Mouse (Mus musculus): ENCODE data around the gene Rgl1. TPM values are rescaled to one million over a fixed set of nuclear protein-coding genes. Genes with fewer than 3 reads are reported as not detected.

Rgl1 gene
- polyA plus RNA-seq, 1 experiment from 2014 or later: 51.2 TPM

DNA sequence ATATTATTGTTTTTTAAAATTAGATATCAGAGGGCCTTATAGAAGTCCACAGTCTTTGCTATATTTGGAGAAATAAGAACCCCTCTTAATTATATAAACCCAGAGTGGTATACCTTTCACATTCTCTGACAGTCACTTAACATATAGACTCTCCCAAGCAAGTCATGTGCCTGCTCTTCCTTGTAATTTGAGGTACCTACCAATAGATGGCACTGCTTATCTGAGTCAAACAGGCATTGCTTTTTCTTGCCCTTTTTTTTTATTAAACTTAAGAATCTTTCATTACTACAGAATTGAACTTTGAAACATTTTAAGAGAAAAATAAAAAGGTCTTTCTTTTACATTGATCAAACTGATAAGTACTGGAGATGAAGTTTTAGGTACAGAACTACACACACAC, 41.9 kb downstream of the Rgl1 start:
- H3K9me3 ChIP-seq: no peaks in the 10 kb centered on the region
- no peak overlapping the region for H3K27ac ChIP-seq
- H3K4me1 ChIP-seq: peaks cover 29% of the 10 kb centered on the region; the same call in 1 of the 2 replicates
- no peak overlapping the region for H3K4me3 ChIP-seq
- no peaks in the 10 kb centered on the region for H3K27me3 ChIP-seq (ENCODE audit: insufficient read depth, poor library complexity, severe bottlenecking)
- H3K36me3 ChIP-seq: no peaks in the 10 kb centered on the region
- no peak for DNase-seq (ENCODE audit: low spot score)

DNA sequence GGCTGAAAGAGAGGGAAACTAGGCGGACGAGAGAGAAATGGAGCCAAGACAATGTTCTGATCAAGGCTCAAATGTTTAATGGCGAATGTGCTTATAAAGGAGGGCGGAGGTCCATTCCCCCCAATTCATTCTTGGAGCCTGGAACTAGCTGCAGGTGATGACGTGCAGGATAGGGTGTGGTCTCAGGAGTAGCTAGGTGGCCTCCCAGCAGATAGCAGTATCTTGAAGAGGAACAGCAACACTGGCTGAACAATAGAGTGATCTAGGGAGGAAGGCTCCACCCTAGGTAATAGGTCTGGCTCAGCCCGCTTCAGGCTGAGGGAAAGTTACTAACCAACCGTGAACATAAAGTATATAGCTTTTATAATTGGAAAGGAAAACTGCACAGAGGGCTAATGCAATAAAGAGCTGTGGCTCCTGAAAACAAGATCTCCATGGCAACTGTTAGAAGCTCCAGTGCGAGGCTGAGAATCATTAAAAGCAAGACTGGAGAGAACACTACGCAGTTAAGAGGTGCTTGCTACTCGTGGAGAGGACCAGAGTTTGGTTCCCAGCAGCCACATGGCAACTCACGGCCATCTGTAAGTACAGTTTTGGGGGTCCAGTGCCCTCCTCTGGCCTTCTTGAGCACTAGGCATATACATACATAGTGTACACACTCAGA, 44.5 kb downstream of the Rgl1 start:
- Histone ChIP-seq H3K27ac (0 out of 2 replicates have a peak overlapping the region, but pooled peaks have one; percentile 10), H3K36me3 (no peaks in the 10 kb centered on the region), H3K4me3 (no peak overlapping the region), H3K9me3 (no peaks in the 10 kb centered on the region), H3K27me3 (ENCODE audit: insufficient read depth, poor library complexity, severe bottlenecking) (no peaks in the 10 kb centered on the region), H3K4me1 (peaks cover 46% of the 10 kb centered on the region)
- 80% methylated on average over 11 of the region's 11 CpGs for WGBS
- DNase-seq (ENCODE audit: low spot score): no peak

DNA sequence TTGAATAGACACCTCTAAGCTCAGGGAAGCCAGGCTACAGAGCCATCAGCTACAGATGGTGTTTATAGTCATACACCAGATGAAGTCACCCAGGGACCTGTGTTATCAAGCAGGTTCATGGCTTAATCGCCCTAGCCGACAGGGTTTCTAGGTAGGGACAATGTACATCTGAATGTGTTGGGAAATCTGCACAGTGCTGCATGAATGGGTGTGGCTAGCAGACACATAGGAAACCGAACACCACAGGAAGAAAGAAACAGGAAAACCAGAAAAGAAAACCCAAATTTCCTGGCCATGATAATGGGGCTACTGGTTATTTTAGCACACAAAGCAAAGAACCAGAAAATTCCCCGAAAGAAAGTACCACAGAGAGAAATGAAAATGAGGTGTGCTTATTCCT, 45.2 kb downstream of the Rgl1 start:
- Histone ChIP-seq H3K4me3 (no peak overlapping the region), H3K27me3 (ENCODE audit: insufficient read depth, poor library complexity, severe bottlenecking) (no peaks in the 10 kb centered on the region), H3K9me3 (no peaks in the 10 kb centered on the region), H3K27ac (0 out of 2 replicates have a peak overlapping the region, but pooled peaks have one; percentile 17), H3K4me1 (peaks cover 43% of the 10 kb centered on the region), H3K36me3 (no peaks in the 10 kb centered on the region)
- no peak for DNase-seq (ENCODE audit: low spot score)
- WGBS: 63% methylated on average over 4 of the region's 4 CpGs

DNA sequence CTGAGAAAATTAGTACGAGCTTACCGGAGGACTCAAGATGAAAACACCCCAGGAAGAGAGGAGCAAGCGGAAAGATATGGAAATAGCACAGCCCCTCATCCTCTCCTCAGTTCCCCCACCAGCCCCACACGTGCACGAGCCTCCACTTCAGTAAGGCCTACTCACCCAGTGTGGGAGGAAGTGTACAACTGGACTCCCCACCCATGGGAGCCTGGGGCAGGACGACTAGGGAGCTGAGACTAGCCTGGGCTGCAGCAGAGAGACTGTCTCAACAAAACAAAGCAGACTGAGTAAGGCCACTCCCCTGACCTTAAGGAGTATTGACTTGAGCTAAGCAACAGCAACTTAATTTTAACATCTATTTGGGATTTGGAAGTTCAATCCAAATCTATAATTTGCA, 48.0 kb downstream of the Rgl1 start:
- H3K4me1 ChIP-seq: peaks cover 35% of the 10 kb centered on the region
- no peak overlapping the region for H3K4me3 ChIP-seq
- 41% methylated on average over 6 of the region's 6 CpGs for WGBS
- H3K9me3 ChIP-seq: no peaks in the 10 kb centered on the region
- H3K27me3 ChIP-seq (ENCODE audit: insufficient read depth, poor library complexity, severe bottlenecking): no peaks in the 10 kb centered on the region
- DNase-seq (ENCODE audit: low spot score): no peak
- H3K36me3 ChIP-seq: no peaks in the 10 kb centered on the region
- peak overlapping the region; percentile 37; the same call in 1 of the 2 replicates for H3K27ac ChIP-seq

DNA sequence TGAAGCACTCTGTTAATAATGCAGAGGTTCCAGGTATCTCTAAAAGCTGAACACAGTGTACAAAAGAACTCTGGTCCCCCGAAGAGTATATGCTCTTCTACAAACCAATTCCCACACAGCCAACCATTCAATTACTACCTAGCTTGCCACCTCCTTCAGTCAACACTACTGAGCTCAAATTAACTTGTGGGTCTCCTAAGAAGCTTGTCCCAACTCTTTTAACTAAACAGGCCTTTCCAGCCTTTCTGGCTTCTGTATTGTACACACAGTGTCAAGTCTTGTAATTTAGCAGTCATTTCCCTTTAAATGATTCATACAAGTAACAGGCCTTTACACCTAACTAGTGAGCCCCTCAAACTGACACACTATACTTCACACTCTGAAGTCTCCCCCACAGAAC, 48.8 kb downstream of the Rgl1 start:
- Histone ChIP-seq H3K9me3 (no peaks in the 10 kb centered on the region), H3K27me3 (ENCODE audit: insufficient read depth, poor library complexity, severe bottlenecking) (no peaks in the 10 kb centered on the region), H3K4me3 (no peak overlapping the region), H3K36me3 (no peaks in the 10 kb centered on the region), H3K27ac (no peak overlapping the region), H3K4me1 (peaks cover 35% of the 10 kb centered on the region)
- DNase-seq (ENCODE audit: low spot score): no peak
- WGBS: 85% methylated on average over 1 of the region's 1 CpGs

DNA sequence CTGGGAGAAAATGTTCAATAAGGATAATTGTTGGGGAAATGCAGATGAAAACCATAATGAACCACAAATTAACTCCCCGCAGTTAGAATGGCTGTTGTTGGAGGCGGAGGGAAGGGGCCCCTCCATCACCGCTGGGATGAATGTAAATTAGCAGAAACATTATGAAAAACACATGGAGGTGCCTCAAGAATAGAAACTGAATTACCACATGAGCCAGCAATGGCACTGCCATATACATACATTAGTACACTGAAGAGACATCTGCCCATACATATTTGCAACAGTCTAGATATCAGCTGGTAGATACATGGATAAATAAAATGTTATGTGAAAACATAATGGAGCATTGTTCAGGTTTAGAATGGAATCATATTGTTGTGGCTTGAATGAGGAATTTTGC, 51.7 kb downstream of the Rgl1 start:
- 80% methylated on average over 3 of the region's 3 CpGs for WGBS
- Histone ChIP-seq H3K36me3 (no peaks in the 10 kb centered on the region), H3K4me3 (no peak overlapping the region), H3K4me1 (peaks cover 24% of the 10 kb centered on the region), H3K27me3 (ENCODE audit: insufficient read depth, poor library complexity, severe bottlenecking) (no peaks in the 10 kb centered on the region), H3K27ac (no peak overlapping the region), H3K9me3 (no peaks in the 10 kb centered on the region)
- no peak for DNase-seq (ENCODE audit: low spot score)

DNA sequence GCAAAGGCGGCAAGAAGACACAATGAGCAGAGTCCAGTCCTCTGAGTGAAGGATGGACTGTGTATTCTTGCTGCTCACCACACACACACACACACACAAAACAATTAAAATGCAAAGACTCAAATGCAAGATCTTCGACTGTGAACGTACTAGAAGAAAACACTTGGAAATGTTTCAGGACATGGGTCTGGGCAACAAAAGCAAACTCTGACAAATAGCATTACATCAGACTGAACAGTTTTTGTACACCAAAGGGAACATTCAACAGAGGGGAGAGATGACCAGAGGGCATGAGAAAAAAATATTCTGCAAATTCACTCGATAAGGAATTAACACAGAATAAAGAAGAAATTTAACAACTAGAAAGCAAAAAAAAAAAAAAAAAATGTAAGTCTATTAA, 52.2 kb downstream of the Rgl1 start:
- no peak overlapping the region for H3K27ac ChIP-seq
- no peaks in the 10 kb centered on the region for H3K36me3 ChIP-seq
- peaks cover 19% of the 10 kb centered on the region for H3K4me1 ChIP-seq
- no peaks in the 10 kb centered on the region for H3K9me3 ChIP-seq
- H3K27me3 ChIP-seq (ENCODE audit: insufficient read depth, poor library complexity, severe bottlenecking): no peaks in the 10 kb centered on the region
- 81% methylated on average over 4 of the region's 4 CpGs for WGBS
- H3K4me3 ChIP-seq: no peak overlapping the region
- DNase-seq (ENCODE audit: low spot score): no peak

DNA sequence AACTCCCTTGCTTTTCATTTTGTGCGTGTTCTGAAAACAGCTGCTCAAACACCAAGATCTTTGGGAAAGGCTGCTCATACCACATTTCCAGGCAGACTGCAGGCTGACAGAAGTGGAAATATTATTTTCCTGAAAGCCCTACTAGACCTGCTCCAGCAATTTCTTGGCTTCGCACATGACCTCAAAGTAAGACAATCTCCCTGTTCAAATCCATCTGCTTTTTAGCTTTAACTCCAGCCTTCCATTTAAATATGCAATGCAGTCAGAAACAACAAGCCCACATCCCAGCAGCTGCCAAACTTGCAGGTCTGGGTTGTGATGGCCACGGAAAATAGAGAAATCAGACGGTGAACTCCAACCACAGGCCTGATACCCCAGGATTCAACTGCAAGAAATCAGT, 55.1 kb downstream of the Rgl1 start:
- H3K27ac ChIP-seq: no peak overlapping the region
- no peaks in the 10 kb centered on the region for H3K9me3 ChIP-seq
- no peaks in the 10 kb centered on the region for H3K27me3 ChIP-seq (ENCODE audit: insufficient read depth, poor library complexity, severe bottlenecking)
- WGBS: 86% methylated on average over 4 of the region's 4 CpGs
- no peaks in the 10 kb centered on the region for H3K4me1 ChIP-seq
- no peak for DNase-seq (ENCODE audit: low spot score)
- no peak overlapping the region for H3K4me3 ChIP-seq
- H3K36me3 ChIP-seq: no peaks in the 10 kb centered on the region

DNA sequence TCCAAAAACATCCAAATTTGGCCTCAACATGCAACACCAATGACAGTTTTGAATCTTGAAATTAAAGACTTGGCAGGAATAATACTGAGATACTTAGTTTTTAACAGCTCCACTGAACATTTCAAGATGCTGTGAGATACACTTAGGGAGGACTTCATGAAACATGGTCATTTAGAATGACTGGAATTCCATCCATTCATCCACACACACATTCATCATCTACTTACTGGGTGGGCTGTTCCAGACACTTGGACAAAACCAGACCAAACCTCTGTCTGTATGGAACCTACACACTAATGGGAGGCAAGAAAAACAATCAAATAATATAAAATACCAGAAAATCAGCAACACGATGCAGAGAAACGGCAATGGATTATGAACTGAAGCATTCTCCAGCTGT, 58.6 kb downstream of the Rgl1 start:
- no peak overlapping the region for H3K4me3 ChIP-seq
- no peaks in the 10 kb centered on the region for H3K9me3 ChIP-seq
- no peaks in the 10 kb centered on the region for H3K36me3 ChIP-seq
- H3K4me1 ChIP-seq: peaks cover 21% of the 10 kb centered on the region
- H3K27ac ChIP-seq: no peak overlapping the region; the same call in 1 of the 2 replicates
- WGBS: 84% methylated on average over 2 of the region's 2 CpGs
- no peaks in the 10 kb centered on the region for H3K27me3 ChIP-seq (ENCODE audit: insufficient read depth, poor library complexity, severe bottlenecking)
- DNase-seq (ENCODE audit: low spot score): no peak

DNA sequence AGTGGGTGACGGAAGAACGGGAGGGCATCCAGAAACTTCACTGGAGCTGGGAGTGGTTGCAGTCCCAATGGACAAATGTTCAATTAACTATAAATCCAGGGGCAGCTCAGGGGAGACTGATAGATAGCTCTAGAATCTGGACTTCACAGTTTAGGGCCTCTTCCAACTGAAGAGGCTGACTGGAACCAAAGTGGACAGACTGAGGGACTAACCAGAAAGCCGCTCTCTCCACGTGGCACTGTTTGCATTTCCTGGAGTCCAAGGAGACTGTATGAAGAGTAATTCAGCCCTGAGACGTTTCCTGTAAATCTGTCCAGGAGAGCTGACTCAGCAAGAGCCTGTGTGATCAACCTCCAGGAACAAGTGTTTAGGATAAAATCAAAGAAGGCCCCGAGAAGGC, 62.2 kb downstream of the Rgl1 start:
- H3K27ac ChIP-seq: peak overlapping the region; percentile 42; the same call in 1 of the 2 replicates

DNA sequence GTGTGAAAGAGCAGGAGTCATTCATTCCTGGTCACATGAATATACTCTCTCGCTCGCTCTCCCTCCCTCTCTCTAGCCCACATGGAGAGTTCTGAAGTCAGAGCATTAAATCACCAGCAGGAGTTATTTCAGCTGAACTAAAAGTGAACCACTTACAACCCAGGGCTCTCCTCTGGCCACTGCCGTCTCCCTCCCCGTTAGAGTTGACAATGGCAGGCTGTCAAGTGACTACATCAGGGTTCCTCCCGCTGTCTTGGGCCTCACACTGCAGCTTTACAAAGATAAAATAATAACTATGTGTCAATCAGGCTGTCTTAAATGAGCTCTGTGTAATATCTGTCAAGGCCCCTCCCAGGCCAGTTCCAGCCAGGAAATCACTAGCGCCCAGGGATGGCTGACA, 63.2 kb downstream of the Rgl1 start:
- Histone ChIP-seq H3K4me1 (peaks cover 23% of the 10 kb centered on the region), H3K27ac (peak overlapping the region; percentile 42; the same call in 1 of the 2 replicates), H3K9me3 (no peaks in the 10 kb centered on the region), H3K4me3 (0 out of 2 replicates have a peak overlapping the region, but pooled peaks have one; percentile 10), H3K27me3 (ENCODE audit: insufficient read depth, poor library complexity, severe bottlenecking) (no peaks in the 10 kb centered on the region), H3K36me3 (no peaks in the 10 kb centered on the region)
- WGBS: 22% methylated on average over 6 of the region's 6 CpGs
- DNase-seq (ENCODE audit: low spot score): no peak

More for the DNA sequence above, 62.2 kb downstream of the Rgl1 start:
- Histone ChIP-seq H3K27me3 (ENCODE audit: insufficient read depth, poor library complexity, severe bottlenecking) (no peaks in the 10 kb centered on the region), H3K36me3 (no peaks in the 10 kb centered on the region), H3K9me3 (no peaks in the 10 kb centered on the region), H3K4me3 (no peak overlapping the region), H3K4me1 (peaks cover 23% of the 10 kb centered on the region)
- DNase-seq (ENCODE audit: low spot score): no peak
- WGBS: 51% methylated on average over 6 of the region's 6 CpGs

DNA sequence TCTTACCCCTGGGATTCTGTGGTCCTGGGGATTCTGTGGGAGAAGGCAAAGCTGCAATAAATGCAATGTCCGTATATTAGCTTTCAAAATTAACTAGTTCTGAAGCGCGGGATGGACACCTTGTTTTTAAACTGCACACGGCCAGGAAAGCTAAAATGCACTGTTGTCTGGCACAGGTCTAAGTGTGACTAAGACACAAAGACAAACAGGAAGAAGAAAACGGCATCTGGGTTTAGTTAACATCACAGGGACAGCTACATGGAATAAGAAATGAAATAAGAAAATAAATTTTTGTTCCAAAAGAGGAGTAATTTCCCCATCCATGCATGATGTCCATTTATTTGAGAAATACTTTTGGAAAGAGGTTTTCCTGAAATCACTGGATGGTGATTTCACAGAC, 65.1 kb downstream of the Rgl1 start:
- H3K27me3 ChIP-seq (ENCODE audit: insufficient read depth, poor library complexity, severe bottlenecking): no peaks in the 10 kb centered on the region
- no peak overlapping the region for H3K4me3 ChIP-seq
- H3K9me3 ChIP-seq: no peaks in the 10 kb centered on the region
- WGBS: 77% methylated on average over 5 of the region's 5 CpGs
- H3K27ac ChIP-seq: no peak overlapping the region; the same call in 1 of the 2 replicates
- H3K4me1 ChIP-seq: peaks cover 23% of the 10 kb centered on the region
- H3K36me3 ChIP-seq: no peaks in the 10 kb centered on the region
- DNase-seq (ENCODE audit: low spot score): no peak

DNA sequence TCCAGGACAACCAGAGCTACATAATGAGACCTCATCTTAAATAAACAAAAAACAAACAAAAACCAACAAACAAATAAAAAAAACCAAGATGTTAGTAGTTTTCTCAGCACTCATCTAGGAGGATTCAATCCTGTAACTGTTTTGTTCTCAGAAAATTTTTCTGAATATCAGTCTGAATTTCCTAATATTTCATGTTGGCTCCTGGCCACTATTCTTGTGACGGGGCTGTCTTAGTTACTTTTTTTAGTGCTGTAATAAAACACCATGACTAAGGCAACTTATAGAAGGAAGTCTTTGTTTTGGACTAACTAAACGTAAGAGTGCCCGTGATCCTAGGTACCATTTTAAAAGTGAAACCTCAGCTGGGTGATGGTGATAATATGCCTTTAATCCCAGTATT, 68.8 kb downstream of the Rgl1 start:
- WGBS: 83% methylated on average over 3 of the region's 3 CpGs
- DNase-seq (ENCODE audit: low spot score): no peak

DNA sequence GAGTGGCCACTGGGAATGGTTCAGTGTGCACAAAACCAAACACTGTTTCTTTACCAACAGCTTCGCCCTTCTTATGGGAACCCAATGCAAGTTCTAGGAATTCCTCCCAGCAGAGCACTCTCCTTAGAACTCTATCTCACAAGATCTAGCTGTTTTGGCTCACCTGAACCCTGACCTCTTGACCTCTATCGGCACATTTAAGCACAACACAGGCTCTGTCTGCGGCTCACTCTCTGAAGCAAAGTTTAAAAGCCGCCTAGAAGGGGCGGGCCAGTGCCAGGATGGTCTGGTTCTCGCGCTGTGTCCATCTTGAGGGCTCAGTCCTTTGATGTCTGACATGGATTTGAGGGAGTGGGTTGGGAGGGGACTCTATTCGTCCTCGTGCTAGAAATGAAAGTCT, 70.7 kb downstream of the Rgl1 start:
- H3K27me3 ChIP-seq (ENCODE audit: insufficient read depth, poor library complexity, severe bottlenecking): no peaks in the 10 kb centered on the region
- 40% methylated on average over 9 of the region's 9 CpGs for WGBS
- no peaks in the 10 kb centered on the region for H3K36me3 ChIP-seq
- 0 out of 2 replicates have a peak overlapping the region, but pooled peaks have one; percentile 10 for H3K27ac ChIP-seq
- DNase-seq (ENCODE audit: low spot score): no peak
- peaks cover 21% of the 10 kb centered on the region for H3K4me1 ChIP-seq
- H3K4me3 ChIP-seq: no peak overlapping the region
- no peaks in the 10 kb centered on the region for H3K9me3 ChIP-seq

More for the DNA sequence above, 68.8 kb downstream of the Rgl1 start:
- Histone ChIP-seq H3K36me3 (no peaks in the 10 kb centered on the region), H3K9me3 (no peaks in the 10 kb centered on the region), H3K27ac (no peak overlapping the region), H3K4me3 (no peak overlapping the region), H3K27me3 (ENCODE audit: insufficient read depth, poor library complexity, severe bottlenecking) (no peaks in the 10 kb centered on the region), H3K4me1 (peaks cover 8% of the 10 kb centered on the region)

Data from heart, embryonic 10.5 days (tissue).